Mouse (Mus musculus) neural tube, embryonic 12.5 days (tissue): Measurements from ENCODE around the gene Tyro3. TPM values are rescaled to one million over a fixed set of nuclear protein-coding genes. Genes with fewer than 3 reads are reported as not detected.

Source experiments
- ATAC-seq: fragments of 200-750 bp; cut with Nextera tagmentation; 2 replicates; pipeline ENCODE4 v1.8.0; 2017; ENCODE audit warnings: low read depth, mild to moderate bottlenecking, moderate TSS enrichment, moderate library complexity; ENCODE audit not compliant: low FRiP score
- H3K27ac ChIP-seq: fragments of 300-500 bp; sonication (generic); 2 replicates; pipeline ENCODE4 v1.5.1; 2016
- H3K27me3 ChIP-seq: fragments of 300-500 bp; sonication (generic); replicated peaks from 2 replicates; pipeline ENCODE4 v1.6.1; 2016; ENCODE audit warnings: mild to moderate bottlenecking
- H3K36me3 ChIP-seq: fragments of 300-500 bp; sonication (generic); 2 replicates; pipeline ENCODE4 v1.6.1; 2016; ENCODE audit warnings: mild to moderate bottlenecking
- H3K4me1 ChIP-seq: fragments of 300-500 bp; sonication (generic); 2 replicates; pipeline ENCODE4 v1.6.1; 2016
- H3K4me2 ChIP-seq: fragments of 300-500 bp; sonication (generic); replicated peaks from 2 replicates; pipeline ENCODE4 v1.6.1; 2016; ENCODE audit warnings: mild to moderate bottlenecking
- H3K4me3 ChIP-seq: fragments of 300-500 bp; sonication (generic); 2 replicates; pipeline ENCODE4 v1.5.1; 2016
- H3K9ac ChIP-seq: fragments of 300-500 bp; sonication (generic); 2 replicates; pipeline ENCODE4 v1.6.1; 2016; ENCODE audit warnings: mild to moderate bottlenecking
- H3K9me3 ChIP-seq: fragments of 300-500 bp; sonication (generic); 2 replicates; pipeline ENCODE4 v1.6.1; 2016; ENCODE audit warnings: mild to moderate bottlenecking
- WGBS: fragments of 180-500 bp; shearing (Covaris S2); methylation state at CpG from one replicate; pipeline ENCODE4 v1.1.7; 2016; 5-methylcytosine and 5-hydroxymethylcytosine counted together
- polyA plus RNA-seq: library from polyadenylated mRNA; unstranded; fragments of >200 nt; fragmentation: Nextera tagmentation; extraction: Ambion mirVana; gene quantifications from 2 replicates; pipeline ENCODE4 v1.2.1, GENCODE M21; 2016

The Tyro3 gene
- 20.7 and 21.0 TPM in 2 replicates for polyA plus RNA-seq

- Histone ChIP-seq H3K27me3 (peaks cover 27% of the 10 kb centered on the region), H3K9ac (no peak within 1 kb of the TSS), H3K9me3 (no peaks in the 10 kb centered on the region), H3K4me2 (0 out of 2 replicates have a peak within 1 kb of the TSS, but pooled peaks have one; percentile 3), H3K36me3 (no peaks in the 10 kb centered on the region), H3K4me3 (no peak within 1 kb of the TSS), H3K27ac (no peak within 1 kb of the TSS), H3K4me1 (peaks cover 23% of the 10 kb centered on the region)
- ATAC-seq: no peak
- WGBS: 63% methylated on average over 5 of the region's 5 CpGs
Observed at GRCm38 (mm10) chr2:119797279-119797783, at the start of gene Tyro3. TSS of gene Tyro3 (plus strand) at chr2:119797733.

DNA sequence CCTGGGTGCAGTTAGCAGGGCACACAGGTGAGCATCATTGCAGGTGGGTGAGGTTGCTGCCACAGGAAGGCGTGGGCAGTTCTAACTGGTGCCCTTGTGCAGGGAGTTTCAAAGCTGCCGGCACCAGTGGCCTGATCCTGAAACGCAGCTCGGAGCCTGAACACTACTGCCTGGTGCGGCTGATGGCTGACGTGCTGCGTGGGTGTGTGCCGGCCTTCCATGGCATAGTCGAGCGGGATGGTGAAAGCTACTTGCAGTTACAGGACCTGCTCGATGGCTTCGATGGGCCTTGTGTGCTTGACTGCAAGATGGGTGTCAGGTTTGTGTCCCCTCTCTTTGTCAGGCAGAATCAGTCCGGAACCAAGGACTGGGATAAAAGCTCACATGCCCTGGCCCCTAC lies 48.3 kb upstream of the Tyro3 start:
- Histone ChIP-seq H3K9me3 (no peaks in the 10 kb centered on the region), H3K36me3 (no peaks in the 10 kb centered on the region), H3K4me2 (no peak overlapping the region), H3K4me1 (peaks cover 4% of the 10 kb centered on the region), H3K27me3 (peaks cover 54% of the 10 kb centered on the region), H3K9ac (no peak overlapping the region), H3K4me3 (no peak overlapping the region), H3K27ac (no peak overlapping the region)
- WGBS: 76% methylated on average over 13 of the region's 13 CpGs
- ATAC-seq: no peak

- no peaks in the 10 kb centered on the region for H3K36me3 ChIP-seq
- no peaks in the 10 kb centered on the region for H3K9me3 ChIP-seq
- WGBS: 2% methylated on average over 31 of the region's 31 CpGs
- peak overlapping the region; percentile 64 for H3K9ac ChIP-seq
- ATAC-seq: peak; percentile 58
- peaks cover 20% of the 10 kb centered on the region for H3K4me1 ChIP-seq
- H3K4me2 ChIP-seq: peak overlapping the region; percentile 100
- H3K4me3 ChIP-seq: peak overlapping the region; percentile 58
- H3K27ac ChIP-seq: no peak overlapping the region
- peaks cover 55% of the 10 kb centered on the region for H3K27me3 ChIP-seq
Observed at GRCm38 (mm10) chr2:119757601-119758100, 39.9 kb upstream of the Tyro3 start.

- Histone ChIP-seq H3K36me3 (no peaks in the 10 kb centered on the region; the same call in 1 of the 2 replicates), H3K9ac (peak overlapping the region; percentile 64), H3K4me3 (peak overlapping the region; percentile 58), H3K4me2 (peak overlapping the region; percentile 100), H3K4me1 (peaks cover 20% of the 10 kb centered on the region), H3K9me3 (no peaks in the 10 kb centered on the region), H3K27ac (no peak overlapping the region), H3K27me3 (peaks cover 54% of the 10 kb centered on the region)
- under 1% methylated on average over 77 of the region's 77 CpGs for WGBS
- peak; percentile 48 for ATAC-seq
Observed at GRCm38 (mm10) chr2:119758101-119758843, 39.3 kb upstream of the Tyro3 start.

GRCm38 (mm10) chr2:119758844-119759835 lies 38.4 kb upstream of the Tyro3 start:
- Histone ChIP-seq H3K9me3 (no peaks in the 10 kb centered on the region), H3K4me1 (peaks cover 20% of the 10 kb centered on the region), H3K27ac (no peak overlapping the region), H3K4me3 (peak overlapping the region; percentile 58), H3K27me3 (peaks cover 47% of the 10 kb centered on the region), H3K9ac (no peak overlapping the region), H3K4me2 (peak overlapping the region; percentile 100), H3K36me3 (peaks cover 7% of the 10 kb centered on the region)
- WGBS: 4% methylated on average over 44 of the region's 44 CpGs
- 0 out of 2 replicates have a peak, but pooled peaks have one; percentile 18 for ATAC-seq

GRCm38 (mm10) chr2:119760251-119760650 lies 37.3 kb upstream of the Tyro3 start, which contains the start of gene Ltk:
TSS of gene Ltk (minus strand) at chr2:119760431.
- no peaks in the 10 kb centered on the region for H3K9me3 ChIP-seq
- no peak for ATAC-seq
- 14% methylated on average over 9 of the region's 9 CpGs for WGBS
- H3K4me1 ChIP-seq: peaks cover 20% of the 10 kb centered on the region
- H3K27ac ChIP-seq: no peak within 1 kb of the TSS
- peak within 1 kb of the TSS; percentile 100; the same call in 1 of the 2 replicates for H3K4me2 ChIP-seq
- H3K9ac ChIP-seq: no peak within 1 kb of the TSS
- H3K36me3 ChIP-seq: peaks cover 18% of the 10 kb centered on the region
- peaks cover 47% of the 10 kb centered on the region for H3K27me3 ChIP-seq
- H3K4me3 ChIP-seq: no peak within 1 kb of the TSS

DNA sequence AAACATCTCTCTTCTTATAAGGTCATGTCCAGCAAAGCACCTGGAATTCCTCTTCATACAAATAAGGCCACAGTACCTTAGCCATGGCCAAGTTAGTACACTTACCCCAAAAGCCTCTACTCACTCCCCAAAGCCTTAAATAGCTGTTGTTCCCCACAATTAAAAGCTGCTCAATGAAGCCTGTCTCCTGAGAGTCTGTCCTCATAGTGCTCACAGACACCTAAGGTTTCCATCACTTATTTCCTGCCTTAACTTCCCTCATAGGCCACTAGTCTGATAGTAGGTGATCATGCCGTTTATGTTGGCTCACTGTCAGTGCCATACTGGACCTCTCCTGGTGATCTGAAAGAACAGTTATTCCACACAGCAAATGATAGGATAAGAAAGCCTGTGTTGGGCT lies 35.3 kb upstream of the Tyro3 start:
- H3K4me2 ChIP-seq: no peak overlapping the region
- no peaks in the 10 kb centered on the region for H3K9me3 ChIP-seq
- H3K4me3 ChIP-seq: no peak overlapping the region
- peaks cover 20% of the 10 kb centered on the region for H3K4me1 ChIP-seq
- H3K27me3 ChIP-seq: peaks cover 38% of the 10 kb centered on the region
- WGBS: 79% methylated on average over 1 of the region's 1 CpGs
- H3K36me3 ChIP-seq: peaks cover 28% of the 10 kb centered on the region
- no peak overlapping the region for H3K27ac ChIP-seq
- H3K9ac ChIP-seq: no peak overlapping the region
- no peak for ATAC-seq

GRCm38 (mm10) chr2:119763924-119764323 lies 33.6 kb upstream of the Tyro3 start:
- Histone ChIP-seq H3K27ac (no peak overlapping the region), H3K4me1 (peaks cover 3% of the 10 kb centered on the region; the same call in 1 of the 2 replicates), H3K9ac (no peak overlapping the region), H3K9me3 (no peaks in the 10 kb centered on the region), H3K36me3 (peaks cover 39% of the 10 kb centered on the region), H3K4me2 (no peak overlapping the region), H3K27me3 (peaks cover 21% of the 10 kb centered on the region), H3K4me3 (no peak overlapping the region)
- no peak for ATAC-seq
- WGBS: 82% methylated on average over 4 of the region's 4 CpGs

DNA sequence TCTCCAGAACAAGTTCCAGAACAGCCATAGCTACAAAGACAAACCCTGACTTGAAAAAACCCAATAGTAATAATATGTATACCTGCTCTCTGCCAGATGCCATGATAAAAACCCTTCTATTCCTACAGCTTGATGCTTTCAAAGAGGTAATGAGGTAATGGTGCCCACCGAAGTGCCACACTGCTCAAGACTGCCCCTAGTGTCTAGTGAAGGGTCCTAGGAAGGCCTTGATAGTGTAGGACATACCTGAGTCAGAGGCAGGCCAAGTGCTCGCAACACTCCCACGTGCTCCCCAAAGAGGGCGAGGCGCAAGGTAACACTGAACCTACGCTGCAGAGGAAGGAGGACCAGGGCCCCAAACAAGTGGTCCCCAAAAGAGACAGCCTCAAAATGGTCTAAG lies 30.3 kb upstream of the Tyro3 start:
- H3K9me3 ChIP-seq: no peaks in the 10 kb centered on the region
- no peak overlapping the region for H3K4me2 ChIP-seq
- no peaks in the 10 kb centered on the region for H3K27me3 ChIP-seq
- 89% methylated on average over 6 of the region's 6 CpGs for whole genome bisulfite sequencing
- no peak for ATAC-seq
- H3K9ac ChIP-seq: no peak overlapping the region
- no peaks in the 10 kb centered on the region for H3K4me1 ChIP-seq
- H3K36me3 ChIP-seq: peaks cover 72% of the 10 kb centered on the region
- no peak overlapping the region for H3K27ac ChIP-seq
- H3K4me3 ChIP-seq: no peak overlapping the region

- peak within 1 kb of the TSS; percentile 67 for H3K27ac ChIP-seq
- ATAC-seq: peak; percentile 96
- peak within 1 kb of the TSS; percentile 77 for H3K4me2 ChIP-seq
- H3K4me1 ChIP-seq: peaks cover 8% of the 10 kb centered on the region
- peaks cover 14% of the 10 kb centered on the region for H3K36me3 ChIP-seq
- no peaks in the 10 kb centered on the region for H3K9me3 ChIP-seq
- no peaks in the 10 kb centered on the region for H3K27me3 ChIP-seq
- peak within 1 kb of the TSS; percentile 57 for H3K4me3 ChIP-seq
- WGBS: under 1% methylated on average over 44 of the region's 44 CpGs
- peak within 1 kb of the TSS; percentile 67 for H3K9ac ChIP-seq
Observed at GRCm38 (mm10) chr2:119787206-119787883, 10.2 kb upstream of the Tyro3 start, which contains the start of gene Rpap1. TSS of gene Rpap1 (minus strand) at chr2:119787537.

DNA sequence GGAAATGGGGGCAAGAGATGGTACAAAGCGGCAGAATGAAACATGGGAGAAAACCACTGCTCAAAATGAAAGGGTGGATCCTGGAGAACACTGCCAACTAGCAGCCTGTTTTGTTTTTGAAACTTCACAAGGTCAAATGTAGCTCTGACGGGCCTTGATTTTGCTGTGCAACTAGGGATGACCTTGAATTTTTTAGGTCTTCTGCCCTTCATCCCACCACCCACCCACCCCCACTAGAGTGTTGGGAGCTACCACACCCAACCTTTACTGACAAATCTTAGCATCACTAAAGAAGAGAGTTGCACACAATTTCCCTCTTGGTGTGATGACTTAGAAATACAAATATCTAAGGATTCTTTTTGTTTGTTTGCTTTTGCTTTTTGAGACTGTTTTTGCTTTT lies 7.5 kb upstream of the Tyro3 start:
- WGBS: 88% methylated on average over 2 of the region's 2 CpGs
- no peak for ATAC-seq

More for the DNA sequence above, 7.5 kb upstream of the Tyro3 start:
- Histone ChIP-seq H3K27me3 (0 out of 2 replicates have a peak, but pooled peaks cover 3% of the 10 kb centered on the region), H3K9ac (no peak overlapping the region), H3K36me3 (no peaks in the 10 kb centered on the region), H3K4me2 (no peak overlapping the region), H3K4me1 (peaks cover 8% of the 10 kb centered on the region), H3K27ac (no peak overlapping the region), H3K4me3 (no peak overlapping the region), H3K9me3 (no peaks in the 10 kb centered on the region)
